Mouse (Mus musculus) spleen, adult 2 months (tissue): ENCODE results near the gene Alkbh5.

Experiments used
- CTCF ChIP-seq: fragments of 200-500 bp; IDR thresholded peaks from 2 replicates; pipeline ENCODE4 v1.5.1; 2011; ENCODE audit warnings: mild to moderate bottlenecking, inconsistent platforms; ENCODE audit not compliant: insufficient read depth, insufficient read length, insufficient replicate concordance; ENCODE audit errors: extremely low read depth
- POLR2A ChIP-seq: fragments of 200-500 bp; IDR thresholded peaks from 2 replicates; pipeline ENCODE4 v1.6.1; 2011; ENCODE audit warnings: low read depth, low read length, inconsistent platforms

DNA sequence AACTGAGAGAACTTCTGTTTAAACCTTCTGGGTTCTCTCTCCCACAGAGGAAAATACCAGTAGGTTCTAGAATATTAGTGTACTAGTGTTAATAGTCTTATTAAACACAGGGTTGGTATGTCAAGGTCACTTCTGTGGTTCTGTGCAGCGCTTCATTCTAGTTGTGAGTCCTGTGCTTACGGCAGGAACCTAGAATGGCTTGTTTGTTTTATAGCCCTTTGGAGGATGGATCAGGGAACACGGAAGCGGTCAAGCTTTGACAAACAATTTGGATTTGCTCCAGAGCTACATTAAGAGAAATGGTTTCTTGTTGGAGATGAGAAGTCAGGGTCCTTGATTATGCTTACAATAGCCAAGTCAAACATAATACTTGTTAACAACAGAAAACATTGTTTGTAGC is 9.3 kb downstream of the Alkbh5 start:
- TF ChIP-seq CTCF, result no peak
- no peak for TF ChIP-seq POLR2A
